Mouse (Mus musculus) olfactory bulb, adult 2 months (tissue): ENCODE data around the gene Pax5.

Experiments used
- CTCF ChIP-seq: fragments of 200-500 bp; IDR thresholded peaks from 2 replicates; pipeline ENCODE4 v1.5.1; 2012; ENCODE audit warnings: low read depth, mild to moderate bottlenecking, low read length, moderate library complexity; ENCODE audit not compliant: insufficient read depth
- POLR2A ChIP-seq: fragments of 200-500 bp; IDR thresholded peaks from 2 replicates; pipeline ENCODE4 v1.6.1; 2012; ENCODE audit warnings: mild to moderate bottlenecking, low read depth, low read length, moderate library complexity; ENCODE audit not compliant: insufficient read depth

GRCm38 (mm10) chr4:44507861-44508260 lies 202.4 kb downstream of the Pax5 start:
- TF ChIP-seq CTCF (no peak), POLR2A (no peak)
